Mouse (Mus musculus): ENCODE data around the gene Kif4. TPM values are rescaled to one million over a fixed set of nuclear protein-coding genes. Genes with fewer than 3 reads are reported as not detected.

Gene Kif4
- polyA plus RNA-seq, 1 experiment, result 1.2 TPM

- Histone ChIP-seq H3K27ac (ENCODE audit: insufficient read depth, low read depth, low read length) (no peak overlapping the region), H3K36me3 (ENCODE audit: control insufficient read depth, insufficient read depth, low read length) (no peaks in the 10 kb centered on the region), H3K4me1 (ENCODE audit: control insufficient read depth, insufficient read depth, insufficient read length, low read length) (no peaks in the 10 kb centered on the region), H3K27me3 (ENCODE audit: control insufficient read depth, insufficient read depth, low read length) (no peaks in the 10 kb centered on the region), H3K4me3 (ENCODE audit: low read depth, low read length) (no peak overlapping the region)
- WGBS, result 82% methylated on average over 3 of the region's 3 CpGs
- TF ChIP-seq CTCF (IDR thresholded peaks at IDR 0.05; ENCODE audit: extremely low read depth, insufficient read length, insufficient replicate concordance, low read depth, low read length) (no peak), POLR2A (IDR thresholded peaks at IDR 0.05; ENCODE audit: low read depth, low read length) (no peak)
Observed at GRCm38 (mm10) chrX:100678204-100678603, 52.7 kb downstream of the Kif4 start.

GRCm38 (mm10) chrX:100686527-100686926, 61.0 kb downstream of the Kif4 start:
- WGBS, result 25% methylated on average over 3 of the region's 3 CpGs
- Histone ChIP-seq H3K4me3 (ENCODE audit: low read depth, low read length) (no peak overlapping the region), H3K4me1 (ENCODE audit: control insufficient read depth, insufficient read depth, insufficient read length, low read length) (no peaks in the 10 kb centered on the region), H3K27ac (ENCODE audit: insufficient read depth, low read depth, low read length) (no peak overlapping the region), H3K27me3 (ENCODE audit: control insufficient read depth, insufficient read depth, low read length) (no peaks in the 10 kb centered on the region), H3K36me3 (ENCODE audit: control insufficient read depth, insufficient read depth, low read length) (0 out of 2 replicates have a peak, but pooled peaks cover 1% of the 10 kb centered on the region)
- TF ChIP-seq CTCF (IDR thresholded peaks at IDR 0.05; ENCODE audit: extremely low read depth, insufficient read length, insufficient replicate concordance, low read depth, low read length) (no peak), POLR2A (IDR thresholded peaks at IDR 0.05; ENCODE audit: low read depth, low read length) (no peak)

GRCm38 (mm10) chrX:100687360-100688032, 62.0 kb downstream of the Kif4 start:
- H3K4me3 ChIP-seq (ENCODE audit: low read depth, low read length), result no peak overlapping the region
- H3K27ac ChIP-seq (ENCODE audit: insufficient read depth, low read depth, low read length), result no peak overlapping the region
- WGBS, result 69% methylated on average over 6 of the region's 6 CpGs
- H3K4me1 ChIP-seq (ENCODE audit: control insufficient read depth, insufficient read depth, insufficient read length, low read length), result no peaks in the 10 kb centered on the region
- no peak for TF ChIP-seq CTCF (IDR thresholded peaks at IDR 0.05; ENCODE audit: extremely low read depth, insufficient read length, insufficient replicate concordance, low read depth, low read length)
- TF ChIP-seq POLR2A (IDR thresholded peaks at IDR 0.05; ENCODE audit: low read depth, low read length), result no peak
- 0 out of 2 replicates have a peak, but pooled peaks cover 1% of the 10 kb centered on the region for H3K36me3 ChIP-seq (ENCODE audit: control insufficient read depth, insufficient read depth, low read length)
- no peaks in the 10 kb centered on the region for H3K27me3 ChIP-seq (ENCODE audit: control insufficient read depth, insufficient read depth, low read length)

GRCm38 (mm10) chrX:100688033-100688370, 62.5 kb downstream of the Kif4 start:
- no peak overlapping the region for H3K27ac ChIP-seq (ENCODE audit: insufficient read depth, low read depth, low read length)
- no peaks in the 10 kb centered on the region for H3K4me1 ChIP-seq (ENCODE audit: control insufficient read depth, insufficient read depth, insufficient read length, low read length)
- H3K4me3 ChIP-seq (ENCODE audit: low read depth, low read length), result no peak overlapping the region
- no peak for TF ChIP-seq CTCF (IDR thresholded peaks at IDR 0.05; ENCODE audit: extremely low read depth, insufficient read length, insufficient replicate concordance, low read depth, low read length)
- no peak for TF ChIP-seq POLR2A (IDR thresholded peaks at IDR 0.05; ENCODE audit: low read depth, low read length)
- no peaks in the 10 kb centered on the region for H3K27me3 ChIP-seq (ENCODE audit: control insufficient read depth, insufficient read depth, low read length)
- 0 out of 2 replicates have a peak, but pooled peaks cover 1% of the 10 kb centered on the region for H3K36me3 ChIP-seq (ENCODE audit: control insufficient read depth, insufficient read depth, low read length)
- 83% methylated on average over 5 of the region's 5 CpGs for WGBS

GRCm38 (mm10) chrX:100696776-100697175, 71.2 kb downstream of the Kif4 start:
- Histone ChIP-seq H3K4me1 (ENCODE audit: control insufficient read depth, insufficient read depth, insufficient read length, low read length) (no peaks in the 10 kb centered on the region), H3K27me3 (ENCODE audit: control insufficient read depth, insufficient read depth, low read length) (no peaks in the 10 kb centered on the region), H3K36me3 (ENCODE audit: control insufficient read depth, insufficient read depth, low read length) (peaks cover 5% of the 10 kb centered on the region; the same call in 1 of the 2 replicates), H3K27ac (ENCODE audit: insufficient read depth, low read depth, low read length) (no peak overlapping the region), H3K4me3 (ENCODE audit: low read depth, low read length) (no peak overlapping the region)
- no peak for TF ChIP-seq POLR2A (IDR thresholded peaks at IDR 0.05; ENCODE audit: low read depth, low read length)
- TF ChIP-seq CTCF (IDR thresholded peaks at IDR 0.05; ENCODE audit: extremely low read depth, insufficient read length, insufficient replicate concordance, low read depth, low read length), result no peak
- 98% methylated on average over 4 of the region's 4 CpGs for WGBS

- H3K4me1 ChIP-seq (ENCODE audit: control insufficient read depth, insufficient read depth, insufficient read length, low read length), result no peaks in the 10 kb centered on the region
- TF ChIP-seq CTCF (IDR thresholded peaks at IDR 0.05; ENCODE audit: extremely low read depth, insufficient read length, insufficient replicate concordance, low read depth, low read length), result no peak
- no peak for TF ChIP-seq POLR2A (IDR thresholded peaks at IDR 0.05; ENCODE audit: low read depth, low read length)
- peak overlapping the region; percentile 90 for H3K27ac ChIP-seq (ENCODE audit: insufficient read depth, low read depth, low read length)
- no peak overlapping the region for H3K4me3 ChIP-seq (ENCODE audit: low read depth, low read length)
- WGBS, result 52% methylated on average over 6 of the region's 6 CpGs
- 0 out of 2 replicates have a peak, but pooled peaks cover 7% of the 10 kb centered on the region for H3K36me3 ChIP-seq (ENCODE audit: control insufficient read depth, insufficient read depth, low read length)
- no peaks in the 10 kb centered on the region for H3K27me3 ChIP-seq (ENCODE audit: control insufficient read depth, insufficient read depth, low read length)
Observed at GRCm38 (mm10) chrX:100708032-100708431, 82.5 kb downstream of the Kif4 start.

GRCm38 (mm10) chrX:100716173-100716572, 90.6 kb downstream of the Kif4 start:
- TF ChIP-seq POLR2A (IDR thresholded peaks at IDR 0.05; ENCODE audit: low read depth, low read length) (no peak), CTCF (IDR thresholded peaks at IDR 0.05; ENCODE audit: extremely low read depth, insufficient read length, insufficient replicate concordance, low read depth, low read length) (no peak)
- Histone ChIP-seq H3K27ac (ENCODE audit: insufficient read depth, low read depth, low read length) (no peak overlapping the region), H3K4me1 (ENCODE audit: control insufficient read depth, insufficient read depth, insufficient read length, low read length) (no peaks in the 10 kb centered on the region), H3K36me3 (ENCODE audit: control insufficient read depth, insufficient read depth, low read length) (peaks cover 14% of the 10 kb centered on the region; the same call in 1 of the 2 replicates), H3K4me3 (ENCODE audit: low read depth, low read length) (no peak overlapping the region), H3K27me3 (ENCODE audit: control insufficient read depth, insufficient read depth, low read length) (no peaks in the 10 kb centered on the region)
- 91% methylated on average over 6 of the region's 6 CpGs for WGBS

Data from small intestine, adult 2 months (tissue).